Mouse (Mus musculus) intestine, embryonic 14.5 days (tissue): Measurements from ENCODE around the gene Vars2. TPM values are rescaled to one million over a fixed set of nuclear protein-coding genes. Genes with fewer than 3 reads are reported as not detected.

Source experiments
- ATAC-seq: fragments of 200-750 bp; cut with Nextera tagmentation; replicated peaks from 2 replicates; pipeline ENCODE4 v1.8.0; 2017; ENCODE audit warnings: low read depth, moderate number of reproducible peaks, moderate TSS enrichment, moderate library complexity; ENCODE audit not compliant: low FRiP score, low TSS enrichment
- DNase-seq: peaks from one replicate; pipeline ENCODE4 v3.0.0-alpha.2; 2018; ENCODE audit warnings: low spot score
- H3K27ac ChIP-seq: fragments of 300-500 bp; sonication (generic); 2 replicates; pipeline ENCODE4 v1.5.1; 2014; ENCODE audit warnings: low read depth, mild to moderate bottlenecking, control low read depth
- H3K27me3 ChIP-seq: fragments of 300-500 bp; sonication (generic); replicated peaks from 2 replicates; pipeline ENCODE4 v1.6.1; 2014; ENCODE audit warnings: low read length, control low read depth; ENCODE audit not compliant: control insufficient read depth, insufficient read depth
- H3K36me3 ChIP-seq: fragments of 300-500 bp; sonication (generic); 2 replicates; pipeline ENCODE4 v1.6.1; 2014; ENCODE audit warnings: low read length, control low read depth; ENCODE audit not compliant: control insufficient read depth, insufficient read depth
- H3K4me1 ChIP-seq: fragments of 300-500 bp; sonication (generic); replicated peaks from 2 replicates; pipeline ENCODE4 v1.6.1; 2014; ENCODE audit warnings: low read length, control low read depth, mixed read lengths; ENCODE audit not compliant: control insufficient read depth, insufficient read depth
- H3K4me2 ChIP-seq: fragments of 300-500 bp; sonication (generic); 2 replicates; pipeline ENCODE4 v1.6.1; 2014; ENCODE audit warnings: low read length
- H3K4me3 ChIP-seq: fragments of 300-500 bp; sonication (generic); 2 replicates; pipeline ENCODE4 v1.5.1; 2014; ENCODE audit warnings: low read depth, low read length, control low read depth, mixed read lengths
- H3K9ac ChIP-seq: fragments of 300-500 bp; sonication (generic); 2 replicates; pipeline ENCODE4 v1.6.1; 2014; ENCODE audit warnings: mild to moderate bottlenecking, low read length
- H3K9me3 ChIP-seq: fragments of 300-500 bp; sonication (generic); 2 replicates; pipeline ENCODE4 v1.6.1; 2016; ENCODE audit warnings: low read length, control low read depth; ENCODE audit not compliant: control insufficient read depth
- WGBS: fragments of 180-500 bp; shearing (Covaris S2); extraction: QIAGEN DNeasy Blood & Tissue Kit; methylation state at CpG from one replicate; pipeline ENCODE4 v1.1.7; 2014; 5-methylcytosine and 5-hydroxymethylcytosine counted together
- polyA plus RNA-seq: library from polyadenylated mRNA; unstranded; fragments of >200 nt; fragmentation: Nextera tagmentation; extraction: Ambion mirVana; gene quantifications from 2 replicates; pipeline ENCODE4 v1.2.1, GENCODE M21; 2014

Vars2 gene
- polyA plus RNA-seq, 1 experiment from 2014 or later, result 18.1 TPM

DNA sequence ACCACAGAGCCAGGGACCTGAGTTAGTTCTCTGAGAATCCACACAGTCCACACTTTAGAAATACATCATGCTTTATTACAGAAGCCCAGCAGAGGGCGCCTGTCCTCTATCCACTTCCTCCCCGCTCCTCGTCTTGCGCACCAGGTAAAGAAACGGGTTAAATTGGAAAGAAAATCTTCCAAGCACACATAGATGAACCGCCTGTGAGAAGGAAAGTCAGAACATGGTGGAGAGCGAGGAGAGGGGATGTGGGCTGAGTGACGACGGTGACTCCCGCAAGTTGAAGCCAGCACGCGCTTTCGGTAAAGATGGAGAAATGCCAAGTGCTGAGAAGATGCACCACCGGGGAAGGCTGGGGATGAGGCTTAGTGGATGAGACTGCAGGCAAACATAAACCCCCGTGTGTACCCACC is 31.7 kb downstream of the Vars2 start:
- DNase-seq, result peak; percentile 90
- H3K27ac ChIP-seq, result no peak overlapping the region
- peaks cover 12% of the 10 kb centered on the region; the same call in 1 of the 2 replicates for H3K4me1 ChIP-seq
- ATAC-seq, result peak; percentile 48
- H3K36me3 ChIP-seq, result no peaks in the 10 kb centered on the region
- peak overlapping the region; percentile 32; the same call in 1 of the 2 replicates for H3K9ac ChIP-seq
- no peaks in the 10 kb centered on the region for H3K9me3 ChIP-seq
- H3K27me3 ChIP-seq, result no peaks in the 10 kb centered on the region; the same call in 1 of the 2 replicates
- H3K4me3 ChIP-seq, result peak overlapping the region; percentile 36
- H3K4me2 ChIP-seq, result peak overlapping the region; percentile 66
- WGBS, result 1% methylated on average over 15 of the region's 15 CpGs

DNA sequence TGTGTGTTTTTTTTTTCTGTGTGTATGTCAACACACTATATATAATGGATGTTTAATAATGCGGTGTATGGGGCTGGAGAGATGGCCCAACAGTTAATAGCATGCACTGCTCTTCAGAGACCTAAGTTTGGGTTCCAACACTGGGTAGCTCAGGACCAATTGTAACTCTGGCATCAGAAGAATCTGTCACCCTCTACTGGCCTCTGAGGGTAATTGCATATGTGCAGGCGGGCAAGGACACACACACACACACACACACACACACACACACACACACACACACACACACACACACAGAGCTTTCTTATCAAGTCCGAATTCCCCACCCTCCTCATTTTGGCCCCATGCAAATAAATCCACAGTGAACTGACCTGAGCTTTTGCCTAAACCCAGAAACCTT is 32.2 kb downstream of the Vars2 start:
- peaks cover 12% of the 10 kb centered on the region; the same call in 1 of the 2 replicates for H3K4me1 ChIP-seq
- H3K27me3 ChIP-seq, result no peaks in the 10 kb centered on the region; the same call in 1 of the 2 replicates
- no peak overlapping the region for H3K27ac ChIP-seq
- WGBS, result 79% methylated on average over 3 of the region's 3 CpGs
- H3K36me3 ChIP-seq, result no peaks in the 10 kb centered on the region
- no peak overlapping the region for H3K4me2 ChIP-seq
- DNase-seq (no peak), ATAC-seq (no peak)
- no peaks in the 10 kb centered on the region for H3K9me3 ChIP-seq
- no peak overlapping the region for H3K9ac ChIP-seq
- H3K4me3 ChIP-seq, result no peak overlapping the region

DNA sequence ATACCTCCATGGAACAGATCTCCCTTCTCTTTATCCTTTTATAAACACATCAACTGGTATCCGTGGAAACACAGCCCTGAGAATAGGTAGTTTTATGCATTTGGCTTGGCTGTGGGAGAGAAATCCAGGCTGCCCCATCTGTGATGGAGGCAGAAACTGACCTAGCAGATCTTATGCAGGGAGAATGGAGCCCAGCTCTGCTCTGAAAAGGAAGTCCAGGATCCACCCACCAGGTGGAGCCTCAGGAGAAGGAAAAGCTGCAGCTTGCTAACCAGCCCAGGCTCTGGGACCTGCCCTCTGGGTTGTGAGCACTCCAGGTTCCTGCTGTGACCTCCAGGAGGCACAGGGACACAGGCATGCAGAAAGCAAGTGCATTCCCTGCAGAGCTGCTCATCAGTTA is 33.4 kb downstream of the Vars2 start:
- H3K36me3 ChIP-seq, result no peaks in the 10 kb centered on the region
- ATAC-seq (peak; percentile 47; the same call in 1 of the 2 replicates), DNase-seq (peak; percentile 77)
- no peak overlapping the region for H3K9ac ChIP-seq
- no peak overlapping the region for H3K4me2 ChIP-seq
- no peaks in the 10 kb centered on the region; the same call in 1 of the 2 replicates for H3K27me3 ChIP-seq
- H3K27ac ChIP-seq, result no peak overlapping the region
- no peak overlapping the region for H3K4me3 ChIP-seq
- 3% methylated on average over 1 of the region's 1 CpGs for WGBS
- H3K9me3 ChIP-seq, result no peaks in the 10 kb centered on the region
- peaks cover 12% of the 10 kb centered on the region; the same call in 1 of the 2 replicates for H3K4me1 ChIP-seq

DNA sequence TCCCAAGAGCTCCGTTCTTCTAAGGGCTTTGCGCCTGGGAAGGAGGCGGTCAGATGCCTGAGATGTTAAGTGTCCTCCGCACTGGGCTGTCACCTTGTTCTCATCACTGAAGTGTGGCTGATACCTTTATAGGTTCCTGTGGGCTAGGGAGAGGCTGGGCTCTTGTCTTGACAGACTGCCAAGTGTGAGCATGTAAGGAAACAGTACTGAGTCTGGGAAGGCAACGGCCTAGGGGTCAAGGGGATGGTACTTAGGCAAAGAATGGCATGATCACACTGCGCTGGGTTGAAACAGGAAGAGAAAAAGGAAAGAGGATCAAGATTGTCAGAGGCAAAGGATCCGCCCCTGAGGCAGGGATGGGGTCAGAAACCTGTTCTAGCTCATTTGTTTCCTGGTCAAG is 40.9 kb downstream of the Vars2 start, which contains the start of gene Gm9573:
Gene Gm9573, minus strand, starts transcription at position 101 of the 400 bp plus-strand sequence.
- ATAC-seq, result no peak
- no peak within 1 kb of the TSS for H3K9ac ChIP-seq
- H3K27me3 ChIP-seq, result no peaks in the 10 kb centered on the region
- whole genome bisulfite sequencing, result 85% methylated on average over 7 of the region's 7 CpGs
- H3K4me1 ChIP-seq, result no peaks in the 10 kb centered on the region
- no peak within 1 kb of the TSS for H3K4me3 ChIP-seq
- H3K36me3 ChIP-seq, result no peaks in the 10 kb centered on the region
- no peak within 1 kb of the TSS for H3K27ac ChIP-seq
- no peaks in the 10 kb centered on the region for H3K9me3 ChIP-seq
- no peak within 1 kb of the TSS for H3K4me2 ChIP-seq
- no peak for DNase-seq

DNA sequence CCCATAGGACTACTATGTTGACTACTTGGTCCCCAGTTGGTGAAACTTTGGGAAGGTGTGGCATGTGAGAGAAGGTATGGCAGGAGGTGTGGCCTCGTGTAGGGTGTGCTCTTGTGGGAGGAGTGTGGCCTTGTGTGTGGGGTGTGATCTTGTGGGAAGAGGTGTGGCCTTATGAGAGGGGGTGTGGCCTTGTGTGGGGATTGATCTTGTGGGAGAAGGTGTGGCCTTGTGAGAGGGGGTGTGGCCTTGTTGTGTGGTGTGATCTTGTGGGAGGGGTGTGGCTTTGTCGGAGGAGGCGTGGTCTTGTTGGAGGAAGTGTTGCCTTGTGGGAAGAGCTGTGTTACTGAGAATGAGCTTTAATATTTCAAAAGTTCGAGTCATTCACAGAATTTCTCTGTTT is 50.3 kb downstream of the Vars2 start:
- no peak for DNase-seq
- ATAC-seq, result no peak

More for the DNA sequence above, 50.3 kb downstream of the Vars2 start:
- no peak overlapping the region for H3K9ac ChIP-seq
- no peak overlapping the region for H3K4me3 ChIP-seq
- no peaks in the 10 kb centered on the region for H3K9me3 ChIP-seq
- 68% methylated on average over 4 of the region's 4 CpGs for WGBS
- no peaks in the 10 kb centered on the region for H3K36me3 ChIP-seq
- no peak overlapping the region for H3K4me2 ChIP-seq
- no peaks in the 10 kb centered on the region for H3K4me1 ChIP-seq
- no peak overlapping the region for H3K27ac ChIP-seq
- no peaks in the 10 kb centered on the region for H3K27me3 ChIP-seq

Other genes starting within 250 kb of the Vars2 start
- 2.0 and 2.1 TPM in 2 replicates for gene H2-Q6, start 242.7 kb downstream of the Vars2 start, polyA plus RNA-seq
- 8.1 and 9.0 TPM in 2 replicates for gene H2-Q7, start 228.4 kb downstream of the Vars2 start, polyA plus RNA-seq
- 6.3 and 10.0 TPM in 2 replicates for gene H2-Q10, start 197.5 kb downstream of the Vars2 start, polyA plus RNA-seq
- gene Pou5f1, start 161.6 kb downstream of the Vars2 start, polyA plus RNA-seq, result 0.13 TPM in 1 of 2 replicates, not detected in the other
- gene Tcf19, start 150.8 kb downstream of the Vars2 start, polyA plus RNA-seq, result 68.7 and 79.4 TPM in 2 replicates
- 13.6 and 15.9 TPM in 2 replicates for gene Cchcr1, start 150.5 kb downstream of the Vars2 start, polyA plus RNA-seq
- 0.36 and 0.66 TPM in 2 replicates for gene Psors1c2, start 134.4 kb downstream of the Vars2 start, polyA plus RNA-seq
- 0.11 and 0.12 TPM in 2 replicates for gene Cdsn, start 115.5 kb downstream of the Vars2 start, polyA plus RNA-seq
- not detected in 2 replicates for gene 2300002M23Rik, start 100.1 kb downstream of the Vars2 start, polyA plus RNA-seq
- 3.3 and 3.6 TPM in 2 replicates for gene Sfta2, start 66.0 kb downstream of the Vars2 start, polyA plus RNA-seq
- gene Gm9573, start 41.0 kb downstream of the Vars2 start, polyA plus RNA-seq, result not detected in 2 replicates
- gene Mucl3, start 23.9 kb downstream of the Vars2 start, polyA plus RNA-seq, result 0.39 and 0.77 TPM in 2 replicates
- gene Gtf2h4, start 6.1 kb upstream of the Vars2 start, polyA plus RNA-seq, result 47.2 and 49.9 TPM in 2 replicates
- gene Ddr1, start 37.0 kb upstream of the Vars2 start, polyA plus RNA-seq, result 44.6 and 45.1 TPM in 2 replicates
- gene Ier3, start 154.1 kb upstream of the Vars2 start, polyA plus RNA-seq, result 4.4 and 5.1 TPM in 2 replicates
- 42.5 and 48.5 TPM in 2 replicates for gene Flot1, start 155.6 kb upstream of the Vars2 start, polyA plus RNA-seq
- 923 and 1,006 TPM in 2 replicates for gene Tubb5, start 170.7 kb upstream of the Vars2 start, polyA plus RNA-seq
- 16.6 and 17.8 TPM in 2 replicates for gene Mdc1, start 173.9 kb upstream of the Vars2 start, polyA plus RNA-seq
- 62.6 and 69.3 TPM in 2 replicates for gene Nrm, start 193.7 kb upstream of the Vars2 start, polyA plus RNA-seq
- 21.2 and 23.2 TPM in 2 replicates for gene Ppp1r18, start 198.0 kb upstream of the Vars2 start, polyA plus RNA-seq
- 37.2 and 46.1 TPM in 2 replicates for gene Dhx16, start 212.2 kb upstream of the Vars2 start, polyA plus RNA-seq
- gene 2310061I04Rik, start 229.8 kb upstream of the Vars2 start, polyA plus RNA-seq, result 26.7 and 30.6 TPM in 2 replicates
- gene Atat1, start 242.5 kb upstream of the Vars2 start, polyA plus RNA-seq, result 68.5 and 76.3 TPM in 2 replicates
- gene Mrps18b, start 248.8 kb upstream of the Vars2 start, polyA plus RNA-seq, result 119 and 128 TPM in 2 replicates
- 33.8 and 34.0 TPM in 2 replicates for gene Ppp1r10, start 248.8 kb upstream of the Vars2 start, polyA plus RNA-seq